8 mouse cellular contexts compared by ENCODE assay signal in genomic region chr8:60992561-60992909, GRCm38 (mm10). TPM values are rescaled to one million over a fixed set of nuclear protein-coding genes. Genes with fewer than 3 reads are reported as not detected.
DNase-seq lines count a peak whose midpoint lies in the region; ATAC-seq lines count a peak whose summit lies in the region.

No protein-coding gene starts in this region.

- H3K9me3 ChIP-seq in embryonic facial prominence, embryonic 14.5 days (ENCODE audit: control insufficient read depth, low read length) = no peaks in the 10 kb centered on the region
- no peaks in the 10 kb centered on the region for H3K9me3 ChIP-seq in heart, embryonic 15.5 days (replicated peaks)
- H3K9me3 ChIP-seq in megakaryocyte, embryonic 14.5 days = 0 out of 2 replicates have a peak, but pooled peaks cover under 1% of the 10 kb centered on the region

- no peaks in the 10 kb centered on the region for H3K27me3 ChIP-seq in embryonic facial prominence, embryonic 14.5 days (replicated peaks; ENCODE audit: control insufficient read depth, insufficient read depth, low read length)
- no peaks in the 10 kb centered on the region for H3K27me3 ChIP-seq in heart, embryonic 15.5 days
- H3K27me3 ChIP-seq in megakaryocyte, embryonic 14.5 days (replicated peaks) = no peaks in the 10 kb centered on the region

- H3K4me2 ChIP-seq in embryonic facial prominence, embryonic 14.5 days (ENCODE audit: low read depth, low read length) = peak overlapping the region; percentile 57
- H3K4me2 ChIP-seq in heart, embryonic 15.5 days = peak overlapping the region; percentile 65

- WGBS in embryonic facial prominence, embryonic 14.5 days = under 1% methylated on average over 16 of the region's 16 CpGs
- WGBS in heart, embryonic 15.5 days = 1% methylated on average over 16 of the region's 16 CpGs

- peak overlapping the region; percentile 64 for H3K4me3 ChIP-seq in embryonic facial prominence, embryonic 14.5 days (ENCODE audit: low read depth, low read length)
- peak overlapping the region; percentile 92 for H3K4me3 ChIP-seq in heart, embryonic 15.5 days
- H3K4me3 ChIP-seq in megakaryocyte, embryonic 14.5 days (replicated peaks) = peak overlapping the region; percentile 100

- H3K27ac ChIP-seq in embryonic facial prominence, embryonic 14.5 days (replicated peaks; ENCODE audit: low read depth, low read length) = peak overlapping the region; percentile 90
- H3K27ac ChIP-seq in heart, embryonic 15.5 days = peak overlapping the region; percentile 97

- H3K4me1 ChIP-seq in embryonic facial prominence, embryonic 14.5 days (ENCODE audit: control insufficient read depth, insufficient read depth, low read length) = peaks cover 5% of the 10 kb centered on the region; the same call in 1 of the 2 replicates
- H3K4me1 ChIP-seq in heart, embryonic 15.5 days (replicated peaks) = peaks cover 8% of the 10 kb centered on the region
- peaks cover 16% of the 10 kb centered on the region for H3K4me1 ChIP-seq in megakaryocyte, embryonic 14.5 days

- no peaks in the 10 kb centered on the region for H3K36me3 ChIP-seq in embryonic facial prominence, embryonic 14.5 days (ENCODE audit: control insufficient read depth, insufficient read depth, low read length)
- no peaks in the 10 kb centered on the region for H3K36me3 ChIP-seq in heart, embryonic 15.5 days
- peaks cover under 1% of the 10 kb centered on the region for H3K36me3 ChIP-seq in megakaryocyte, embryonic 14.5 days (replicated peaks; ENCODE audit: low read length)

- peak; percentile 84 for ATAC-seq in frontal cortex, adult (ENCODE audit: low TSS enrichment)
- ATAC-seq in embryonic facial prominence, embryonic 14.5 days (ENCODE audit: low read depth) = peak; percentile 90
- peak; percentile 87 for ATAC-seq in heart, embryonic 15.5 days (replicated peaks; ENCODE audit: insufficient number of reproducible peaks, insufficient read depth, low FRiP score, low read depth)

- DNase-seq in frontal cortex, postnatal 36 days (ENCODE audit: low spot score in 2 of 2) = no peak
- peak; percentile 76 for DNase-seq in MEL-GATA-1-ER (ENCODE audit: extremely low read depth, low read depth)
- no peak for DNase-seq in embryonic facial prominence, embryonic 14.5 days (ENCODE audit: low spot score)
- DNase-seq in kidney, postnatal 4 days = peak; percentile 90 to 92
- peak; percentile 73 to 81 for DNase-seq in urinary bladder, postnatal 4 days (ENCODE audit: low spot score in 2 of 2)

- peak overlapping the region; percentile 72 for H3K9ac ChIP-seq in embryonic facial prominence, embryonic 14.5 days (ENCODE audit: low read depth, low read length)
- H3K9ac ChIP-seq in heart, embryonic 15.5 days = peak overlapping the region; percentile 67

RNA-seq across cellular contexts. Expression of gene Nek1, which starts 0.5 kb away (rescaled TPM):
- 23.0 and 23.3 TPM in 2 replicates for polyA plus RNA-seq in embryonic facial prominence, embryonic 14.5 days (2014; fragmentation: Nextera tagmentation; extraction: Ambion mirVana)
- polyA plus RNA-seq in heart, embryonic 15.5 days (2015; fragmentation: Nextera tagmentation; extraction: Ambion mirVana) = 11.9 and 13.0 TPM in 2 replicates
- 0.27 TPM in 1 of 2 replicates, not detected in the other for polyA plus RNA-seq in megakaryocyte, embryonic 14.5 days (2012; ENCODE audit: insufficient read depth, low replicate concordance)

RNA-seq across cellular contexts. Expression of gene Clcn3, which starts 9.4 kb away (rescaled TPM):
- polyA plus RNA-seq in embryonic facial prominence, embryonic 14.5 days (2014; fragmentation: Nextera tagmentation; extraction: Ambion mirVana) = 16.9 and 18.2 TPM in 2 replicates
- polyA plus RNA-seq in heart, embryonic 15.5 days (2015; fragmentation: Nextera tagmentation; extraction: Ambion mirVana) = 19.1 and 20.8 TPM in 2 replicates
- polyA plus RNA-seq in megakaryocyte, embryonic 14.5 days (2012; ENCODE audit: insufficient read depth, low replicate concordance) = 3.7 and 4.8 TPM in 2 replicates

Comparison
In these comparisons a context has a peak if more than half of its experiments do, and no peak if none do; other contexts are left out.
1. DNase-seq: peak in MEL-GATA-1-ER (single experiment), kidney, postnatal 4 days (2 of 2) and urinary bladder, postnatal 4 days (2 of 2); none in frontal cortex, postnatal 36 days (0 of 2) and embryonic facial prominence, embryonic 14.5 days (single experiment).
2. RNA of gene Nek1, which starts 0.5 kb away (polyA plus RNA-seq): 23.0 to 23.3 TPM in embryonic facial prominence, embryonic 14.5 days and 11.9 to 13.0 TPM in heart, embryonic 15.5 days; 0.27 TPM in megakaryocyte, embryonic 14.5 days; every median in the first group is over 10 times any median in the second.
3. Peak in every context shown above with its lines, with median percentiles within 50 percentile points of each other: ATAC-seq and H3K4me3 ChIP-seq.